Mouse (Mus musculus): ENCODE measurements around the gene Csrp3.

DNA sequence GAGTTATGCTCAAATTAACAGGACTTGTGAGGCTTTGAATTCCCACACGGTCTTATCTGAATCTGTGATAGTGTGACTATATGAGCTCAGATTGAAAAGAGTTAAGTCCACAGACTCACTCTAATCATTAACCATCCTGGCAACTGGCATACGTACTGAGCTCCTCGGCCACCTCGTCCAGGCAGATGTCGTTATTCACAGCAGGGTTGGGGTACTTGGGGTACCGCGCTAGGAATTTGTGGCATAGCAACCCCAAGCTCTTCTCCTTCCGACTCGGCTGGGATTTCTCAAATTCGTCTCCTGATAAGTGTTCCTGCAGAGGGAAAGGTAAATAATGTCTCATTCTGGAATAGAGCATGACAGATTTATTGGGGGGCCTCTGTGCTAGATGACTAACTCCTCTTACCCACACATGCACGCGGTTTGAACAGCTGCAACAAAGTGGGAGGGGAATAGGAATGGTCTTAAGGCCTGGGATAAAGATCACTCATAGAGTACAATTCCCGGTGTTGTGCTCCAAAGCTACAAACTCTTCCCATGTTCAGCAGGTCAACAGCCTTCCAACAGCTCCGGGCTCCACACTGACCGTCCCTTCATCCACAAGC, 30.1 kb upstream of the Csrp3 start:
- TF ChIP-seq CTCF (IDR thresholded peaks at IDR 0.05; ENCODE audit: borderline replicate concordance, control insufficient read depth, extremely low read depth, insufficient read depth, low read length, poor library complexity) (no peak), POLR2A (IDR thresholded peaks at IDR 0.05; ENCODE audit: control insufficient read depth, extremely low read depth, insufficient read depth, low read length, poor library complexity) (no peak)
